Mouse (Mus musculus): ENCODE data around the gene Dclk1.
A peak's percentile ranks its signal among the peaks of the same experiment; 100 is the strongest.

Gene Dclk1

DNA sequence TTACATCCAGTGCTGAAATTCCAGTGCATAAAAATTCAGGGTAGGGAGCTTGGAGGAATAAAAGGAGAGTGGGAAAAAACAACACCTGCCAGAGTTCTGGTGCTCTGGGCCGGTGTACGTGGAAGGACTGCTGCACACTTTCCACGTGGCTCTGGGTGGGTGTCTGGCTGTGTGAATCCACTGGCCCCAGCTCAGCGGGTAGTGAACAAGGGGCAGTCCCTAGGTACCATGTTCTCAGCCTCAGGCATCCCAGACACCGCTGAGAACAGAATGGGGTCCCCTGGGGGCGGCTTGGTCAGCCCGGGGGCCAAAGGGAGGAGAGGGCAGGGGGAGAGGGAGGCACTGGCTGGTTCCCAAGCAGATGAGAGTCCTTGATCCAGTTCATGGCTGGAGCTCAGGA lies 164.5 kb downstream of the Dclk1 start:
- DNase-seq: no peak

- no peak for DNase-seq
Observed at GRCm38 (mm10) chr3:55411547-55411946, 169.4 kb downstream of the Dclk1 start.

DNA sequence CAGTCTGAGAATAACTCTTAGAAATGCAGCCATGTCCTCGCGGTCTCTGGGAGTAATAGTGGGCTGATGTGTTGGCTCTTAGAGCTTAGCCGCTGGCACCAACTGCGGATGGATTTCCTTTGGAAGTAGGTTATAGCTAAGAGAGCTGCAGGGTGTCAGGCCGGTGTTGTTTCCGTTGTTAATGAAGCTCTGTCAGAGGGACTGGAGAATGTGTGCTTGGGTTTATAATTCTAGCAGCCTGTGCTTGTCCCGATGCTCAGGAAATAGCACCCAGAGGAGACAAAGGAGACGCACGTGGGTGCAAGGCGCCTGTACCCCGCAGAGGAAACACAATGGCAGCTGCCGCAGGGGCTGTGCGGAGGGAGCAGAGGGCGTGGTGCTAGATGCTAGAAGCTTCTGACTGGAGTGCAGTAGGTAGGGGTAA lies 173.4 kb downstream of the Dclk1 start:
- DNase-seq: peak; percentile 19 to 27

DNA sequence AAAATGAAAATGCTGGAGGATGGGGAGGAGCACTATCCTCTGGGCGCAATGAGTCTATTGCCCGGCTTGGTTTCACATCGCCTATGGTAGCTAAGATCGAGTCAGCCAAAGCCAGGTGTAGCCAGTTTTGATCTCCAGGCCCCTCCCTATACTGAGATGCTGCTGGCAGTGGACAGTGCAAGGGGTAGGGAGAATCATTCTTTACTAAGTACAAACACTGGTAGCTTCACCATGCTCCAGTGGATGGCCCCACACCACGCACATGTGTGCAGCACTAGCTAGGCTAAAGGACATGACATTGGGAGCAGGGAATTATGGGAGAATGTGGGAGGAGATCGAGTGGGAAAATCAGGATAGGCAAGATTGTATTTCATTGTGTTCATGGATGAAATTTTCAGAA lies 176.7 kb downstream of the Dclk1 start:
- DNase-seq: no peak

DNA sequence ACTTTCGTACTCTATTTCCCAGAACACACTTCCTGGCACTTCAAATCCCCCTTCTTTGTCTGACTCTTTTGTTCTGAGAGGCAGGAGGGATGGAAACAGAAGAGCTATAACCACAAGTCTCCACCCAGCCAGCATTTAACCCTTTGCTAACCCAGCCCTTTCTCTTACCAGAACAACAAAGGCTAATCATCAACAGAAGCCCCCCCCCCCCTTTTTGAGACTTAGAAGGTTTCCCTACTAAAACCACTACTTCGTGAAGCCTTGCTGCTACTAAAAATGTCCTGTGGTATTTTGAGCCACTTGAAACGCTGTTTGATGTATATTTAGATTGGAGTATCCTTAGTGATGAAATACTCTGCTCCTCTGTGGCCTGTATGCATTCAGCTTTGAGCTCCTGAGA lies 177.2 kb downstream of the Dclk1 start:
- DNase-seq: no peak

DNA sequence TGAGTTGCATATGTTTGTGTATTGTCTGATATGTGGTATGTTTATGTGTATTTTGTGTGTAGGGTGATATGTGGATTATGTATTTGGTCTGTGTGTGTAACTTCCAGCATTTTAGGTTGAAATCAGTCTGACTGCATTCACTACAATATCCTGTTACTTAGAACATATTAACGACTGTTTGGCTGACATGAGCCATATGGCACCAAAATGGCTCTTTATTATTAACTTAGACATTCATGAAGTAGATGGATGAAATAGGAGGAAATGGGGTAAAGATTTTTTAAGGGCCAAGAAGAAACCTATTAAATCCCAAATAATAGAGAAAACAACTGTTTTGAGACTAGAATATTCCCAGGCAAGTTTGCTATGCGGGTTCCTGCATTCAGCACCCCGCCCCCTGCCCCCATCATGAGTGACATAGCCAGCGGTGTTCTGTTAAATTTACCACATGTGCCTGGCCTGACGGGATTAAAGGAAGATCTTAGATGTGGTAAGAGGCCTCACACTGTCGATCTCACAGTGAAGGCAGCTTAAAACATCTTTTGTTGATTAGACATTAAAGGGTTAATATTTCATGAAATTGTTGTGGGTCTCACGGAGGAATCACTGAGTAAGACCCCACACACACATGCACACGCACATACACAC lies 178.4 kb downstream of the Dclk1 start:
- peak in 1 of 2 experiments; percentile 22 for DNase-seq

DNA sequence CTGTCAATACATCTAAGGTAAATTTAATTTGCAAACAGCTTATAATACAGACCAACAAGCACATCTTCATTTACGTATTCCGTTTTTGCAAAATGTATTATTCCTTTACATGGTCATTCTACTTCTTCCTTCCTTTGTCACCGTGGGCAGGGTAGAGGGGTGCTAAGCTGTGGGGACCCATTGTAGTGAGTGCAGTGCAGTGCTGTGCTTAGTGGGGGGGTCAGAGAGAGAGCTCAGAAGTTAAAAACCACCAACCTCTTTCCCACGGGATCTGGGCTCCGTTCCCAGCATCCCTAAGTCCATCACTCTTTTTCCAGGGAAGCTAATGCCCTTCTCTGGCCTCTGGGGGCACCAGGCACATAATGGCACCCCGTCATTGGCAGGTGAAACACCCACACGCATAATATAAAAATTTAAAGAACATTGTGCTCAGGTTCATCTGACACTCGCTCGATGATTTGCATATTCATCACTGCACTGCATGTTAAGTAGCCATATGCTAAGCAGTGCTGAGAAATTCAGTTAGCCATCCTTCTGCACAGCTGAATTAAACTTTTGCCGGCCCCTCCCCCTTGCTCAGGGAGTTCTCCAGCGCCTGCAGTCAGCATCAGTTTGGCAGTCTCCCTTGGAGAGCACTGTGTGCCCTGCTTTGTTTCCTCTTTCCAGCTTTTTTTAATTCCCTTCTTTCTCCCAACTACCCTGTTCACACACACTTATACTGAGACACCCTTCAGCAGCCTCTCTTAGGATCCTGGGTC lies 181.7 kb downstream of the Dclk1 start:
- peak; percentile 45 to 46 for DNase-seq

GRCm38 (mm10) chr3:55430022-55430549 lies 187.9 kb downstream of the Dclk1 start:
- DNase-seq: no peak

DNA sequence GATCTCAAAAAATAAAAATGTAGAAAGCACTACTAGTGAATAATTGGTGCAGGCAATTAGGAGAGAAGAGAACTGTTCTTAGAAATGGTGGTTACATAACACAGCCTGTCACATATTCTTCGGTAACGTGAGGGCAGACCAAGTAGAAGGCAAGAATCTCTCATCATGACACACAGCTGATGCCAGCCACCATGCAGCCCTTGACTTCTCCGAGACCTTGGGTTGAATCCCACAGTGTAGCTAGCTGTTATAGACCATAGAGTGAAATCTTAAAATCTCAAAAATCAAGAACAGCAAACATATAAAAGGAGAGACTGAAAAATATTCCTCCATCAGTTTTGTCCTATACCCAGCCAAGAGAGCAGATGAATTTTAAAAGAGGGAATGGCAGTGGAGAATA lies 189.1 kb downstream of the Dclk1 start:
- DNase-seq: no peak

- DNase-seq: no peak
Observed at GRCm38 (mm10) chr3:55434276-55434675, 192.1 kb downstream of the Dclk1 start.

DNA sequence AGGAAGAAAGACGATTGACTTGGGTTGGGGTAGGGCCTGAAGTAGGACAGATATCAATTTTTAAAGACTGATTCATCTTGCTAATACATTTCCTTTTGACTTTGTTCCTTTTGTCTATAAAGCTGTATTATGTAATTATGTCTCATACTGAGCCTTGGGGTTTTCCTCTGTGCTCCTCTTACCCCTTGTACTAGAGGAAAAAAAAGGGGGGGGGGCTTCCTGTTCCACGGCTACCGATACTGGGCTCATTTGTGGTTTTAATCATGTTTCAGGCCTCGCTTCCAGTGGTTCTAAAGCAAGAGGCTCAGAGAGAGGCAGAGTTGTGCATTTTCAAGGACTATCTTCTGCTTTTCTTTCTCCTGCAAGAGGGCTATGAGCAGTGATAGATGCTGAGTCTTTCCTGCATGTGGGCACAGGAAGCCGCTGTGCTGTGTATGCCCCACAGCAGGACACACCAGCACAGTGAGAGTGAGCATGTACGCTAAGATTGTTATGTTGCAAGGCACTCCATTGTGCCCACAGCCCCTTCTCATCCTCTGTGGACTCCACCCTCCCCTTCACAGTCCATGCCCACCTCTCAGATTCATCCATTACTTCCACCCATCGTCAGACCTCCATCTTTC lies 196.8 kb downstream of the Dclk1 start:
- DNase-seq: no peak

DNA sequence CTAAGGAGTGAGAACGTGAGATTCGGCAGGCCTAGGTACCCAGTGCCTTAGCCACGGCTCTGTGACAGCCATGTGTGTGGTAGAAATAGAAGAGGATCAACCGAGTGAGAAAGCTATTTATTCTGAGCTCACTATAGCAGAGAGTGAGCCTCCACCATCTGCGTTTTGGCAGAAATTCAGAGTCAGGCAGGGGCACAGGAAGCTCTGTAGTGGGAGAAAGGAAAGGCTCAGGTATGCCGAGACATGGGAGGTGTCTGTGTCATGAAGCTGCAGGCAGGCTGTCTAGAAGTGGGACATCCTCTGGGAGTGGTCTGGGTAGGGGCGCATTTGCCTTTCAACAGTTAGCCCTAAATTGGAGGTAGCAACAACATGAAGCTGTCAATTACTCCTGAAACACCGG lies 198.2 kb downstream of the Dclk1 start:
- no peak for DNase-seq

DNA sequence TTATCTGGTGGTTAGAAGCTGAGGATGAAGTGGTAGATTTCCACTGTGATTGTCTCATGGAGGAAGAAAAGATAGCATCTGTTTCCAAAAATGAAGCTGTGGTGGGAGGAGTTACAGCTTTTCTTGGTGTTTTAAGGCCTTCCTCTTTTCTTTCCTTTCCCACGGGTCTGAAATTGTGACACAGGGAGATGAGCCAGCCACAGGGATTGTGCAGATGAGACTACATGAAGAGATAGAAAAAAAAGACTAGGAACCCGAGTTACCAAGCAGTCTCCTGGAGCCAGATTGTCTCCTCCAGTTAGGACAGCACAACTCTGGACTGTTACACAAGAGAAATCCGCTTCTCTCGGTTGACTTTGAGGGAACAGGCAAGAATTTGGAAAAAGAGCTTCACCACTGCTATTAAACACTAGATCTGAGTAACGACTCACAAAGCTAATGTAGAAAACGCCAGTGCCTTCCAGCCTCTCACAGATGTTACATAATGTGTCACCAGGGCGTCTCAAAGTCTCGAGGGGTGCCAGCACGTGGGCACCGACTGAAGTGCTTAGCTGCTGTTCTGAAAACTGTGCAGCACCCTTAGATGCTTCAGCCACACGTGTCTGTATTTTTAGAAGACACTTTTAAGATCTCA lies 200.0 kb downstream of the Dclk1 start:
- DNase-seq: no peak

- DNase-seq: no peak
Observed at GRCm38 (mm10) chr3:55443271-55443670, 201.1 kb downstream of the Dclk1 start.

DNA sequence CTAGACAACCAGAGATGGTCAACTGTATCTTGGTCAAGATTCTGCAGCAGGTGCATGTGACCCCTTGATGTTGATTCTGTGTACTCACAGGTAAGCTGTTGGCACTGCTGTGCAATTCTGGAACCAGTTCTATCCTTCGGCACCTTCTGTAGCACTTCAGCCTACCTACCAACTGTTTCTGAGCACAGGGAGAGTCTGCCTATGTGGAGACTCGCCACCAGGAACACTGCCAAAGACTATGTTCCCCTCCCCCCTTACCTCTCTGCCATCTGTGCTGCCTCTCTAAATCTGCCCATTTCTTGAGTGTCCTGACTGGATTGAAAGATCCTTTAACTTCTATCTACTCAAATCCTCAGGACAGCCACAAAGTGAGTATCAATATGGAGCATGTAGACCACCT lies 201.6 kb downstream of the Dclk1 start:
- no peak for DNase-seq

- no peak for DNase-seq
Observed at GRCm38 (mm10) chr3:55446681-55447080, 204.5 kb downstream of the Dclk1 start.

DNA sequence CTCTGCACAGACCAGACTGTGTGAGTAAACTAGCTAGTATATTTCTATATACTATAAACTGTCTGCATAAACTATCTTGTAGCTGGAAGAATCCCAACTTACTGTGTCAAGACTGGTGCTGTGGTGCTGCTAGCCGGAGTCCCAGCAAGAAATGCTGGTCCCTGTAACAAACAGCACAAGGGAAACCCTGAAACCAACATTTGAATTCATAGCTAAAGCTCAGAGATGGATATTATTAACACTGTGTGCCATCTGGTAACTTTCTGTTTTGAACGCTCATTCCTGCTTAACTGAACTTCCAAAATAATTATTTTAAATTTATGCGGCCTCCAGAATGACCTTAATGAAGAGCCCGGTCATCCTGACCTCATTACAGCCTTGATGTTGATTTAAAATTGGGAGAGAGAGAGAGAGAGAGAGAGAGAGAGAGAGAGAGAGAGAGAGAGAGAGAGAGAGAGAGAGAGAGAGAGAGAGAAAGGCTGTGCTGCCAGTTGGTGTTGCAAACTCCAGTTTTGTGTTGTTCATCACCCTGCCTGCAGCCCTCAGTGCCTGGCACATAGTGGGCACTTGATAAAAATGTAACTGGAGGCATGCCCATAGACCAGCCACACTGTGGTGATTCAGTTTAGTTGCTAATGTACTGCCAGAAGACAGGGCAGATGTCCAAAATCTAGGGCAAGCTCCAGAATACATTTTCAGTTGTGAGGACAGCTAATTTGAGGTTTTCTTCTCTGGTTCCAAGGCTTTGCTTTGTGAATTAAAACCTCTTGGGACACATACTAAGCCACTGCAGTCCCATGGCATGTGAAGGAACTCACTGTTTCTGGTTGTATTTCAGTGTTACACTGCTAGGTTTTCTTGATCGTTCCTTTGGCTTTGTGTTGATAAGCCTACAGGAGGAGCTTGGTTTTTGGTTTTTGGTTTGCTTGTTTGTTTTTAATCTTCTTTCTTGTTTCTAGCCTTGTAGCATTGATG lies 205.6 kb downstream of the Dclk1 start:
- no peak for DNase-seq

DNA sequence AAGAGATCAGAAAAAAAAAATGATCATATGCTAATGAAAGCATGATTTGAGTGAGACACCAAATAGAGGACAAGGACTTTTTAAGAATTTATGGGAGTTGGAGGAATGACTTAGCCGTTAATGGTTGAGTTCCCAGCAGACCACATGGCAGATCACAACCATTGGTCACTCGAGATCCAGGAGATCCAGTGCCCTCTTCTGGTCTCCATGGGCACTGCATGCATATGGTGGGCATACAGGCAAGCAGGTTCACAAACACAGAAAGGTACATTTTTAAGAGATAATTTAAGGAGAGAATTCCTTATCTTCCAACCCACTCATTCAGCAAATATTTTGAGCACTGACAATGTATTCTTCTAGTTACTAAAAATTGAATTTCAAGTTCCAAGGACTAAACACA lies 207.0 kb downstream of the Dclk1 start:
- DNase-seq: no peak

- no peak for DNase-seq
Observed at GRCm38 (mm10) chr3:55451035-55451434, 208.9 kb downstream of the Dclk1 start.

- DNase-seq: no peak
Observed at GRCm38 (mm10) chr3:55451877-55452276, 209.7 kb downstream of the Dclk1 start.

GRCm38 (mm10) chr3:55452464-55452863 lies 210.3 kb downstream of the Dclk1 start:
- no peak for DNase-seq

DNA sequence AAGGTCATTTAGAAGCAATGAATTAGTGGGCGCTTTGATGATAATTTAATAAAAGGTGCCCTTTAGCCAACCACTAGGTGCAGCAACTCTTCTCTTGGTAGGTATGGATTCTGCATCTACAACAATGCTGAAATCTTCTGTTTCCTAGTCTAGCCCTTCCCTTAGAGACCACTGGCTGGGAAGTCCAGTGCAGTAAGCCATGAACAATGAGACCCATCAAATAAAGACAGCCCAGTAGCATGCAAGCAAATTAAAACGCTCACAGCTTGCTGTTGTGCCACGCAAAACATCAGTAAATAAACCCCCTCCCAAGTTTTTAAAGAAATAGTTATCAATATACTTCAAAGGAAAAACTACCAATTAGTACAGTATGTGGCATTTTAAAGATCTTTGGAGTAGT lies 218.9 kb downstream of the Dclk1 start:
- no peak for DNase-seq
